Mouse (Mus musculus): ENCODE data around the gene Chp2. TPM values are rescaled to one million over a fixed set of nuclear protein-coding genes. Genes with fewer than 3 reads are reported as not detected.

Gene Chp2
- total and polyA plus RNA-seq, 3 experiments = not detected

GRCm38 (mm10) chr7:122258521-122258920 is 39.2 kb downstream of the Chp2 start:
- Histone ChIP-seq H3K79me2 (ENCODE audit: control insufficient read depth, insufficient read depth, low read length, poor library complexity) (no peaks in the 10 kb centered on the region), H3K27me3 (ENCODE audit: control insufficient read depth in 1 of 2, insufficient read depth in 2 of 2, low read length in 2 of 2) (no peaks in the 10 kb centered on the region; a peak in 1 of 4 replicates), H3K4me1 (ENCODE audit: control insufficient read depth in 1 of 2, insufficient read depth in 2 of 2, low read length in 2 of 2) (no peaks in the 10 kb centered on the region), H3K4me3 (ENCODE audit: control insufficient read depth in 1 of 2, insufficient read depth in 1 of 2, low read depth in 2 of 2, low read length in 2 of 2) (no peak overlapping the region), H3K9ac (ENCODE audit: control insufficient read depth, low read depth, low read length, poor library complexity, severe bottlenecking) (no peak overlapping the region), H3K27ac (ENCODE audit: control insufficient read depth, low read depth, low read length) (no peak overlapping the region), H3K36me3 (ENCODE audit: control insufficient read depth in 1 of 2, insufficient read depth in 2 of 2, low read length in 2 of 2) (no peaks in the 10 kb centered on the region), H3K9me3 (replicated peaks; ENCODE audit: insufficient read depth, low read length) (no peaks in the 10 kb centered on the region)
- TF ChIP-seq MAZ (IDR thresholded peaks at IDR 0.05; ENCODE audit: low read depth, low read length) = no peak
- TF ChIP-seq RAD21 (IDR thresholded peaks at IDR 0.05; ENCODE audit: low read depth, low read length) = no peak
- TF ChIP-seq ELF1 (IDR thresholded peaks at IDR 0.05; ENCODE audit: low read depth, low read length) = no peak
- TF ChIP-seq TCF12 (IDR thresholded peaks at IDR 0.05; ENCODE audit: low read depth, low read length) = no peak
- TF ChIP-seq RCOR1 (IDR thresholded peaks at IDR 0.05; ENCODE audit: low read depth, low read length) = no peak
- TF ChIP-seq USF2 (IDR thresholded peaks at IDR 0.05; ENCODE audit: borderline replicate concordance in 1 of 2, insufficient read depth in 1 of 2, low read depth in 1 of 2, low read length in 2 of 2) = no peak
- no peak for TF ChIP-seq MYB (IDR thresholded peaks at IDR 0.05; ENCODE audit: low read depth, low read length)
- no peak for TF ChIP-seq NELFE (IDR thresholded peaks at IDR 0.05; ENCODE audit: low read depth, low read length)
- no peak for TF ChIP-seq MAFK (IDR thresholded peaks at IDR 0.05; ENCODE audit: borderline replicate concordance, low read depth, low read length)
- TF ChIP-seq TBP (IDR thresholded peaks at IDR 0.05; ENCODE audit: low read depth, low read length) = no peak
- no peak for TF ChIP-seq KAT2A (conservative IDR thresholded peaks at IDR 0.05; ENCODE audit: low read depth, low read length)
- no peak for TF ChIP-seq USF1 (IDR thresholded peaks at IDR 0.05; ENCODE audit: low read depth, low read length)
- TF ChIP-seq TAL1 (IDR thresholded peaks at IDR 0.05; ENCODE audit: low read length) = no peak
- TF ChIP-seq ZKSCAN1 (IDR thresholded peaks at IDR 0.05; ENCODE audit: low read depth, low read length) = no peak
- no peak for TF ChIP-seq SMC3 (IDR thresholded peaks at IDR 0.05; ENCODE audit: low read depth, low read length)
- no peak for DNase-seq (ENCODE audit: low read depth, low spot score)

DNA sequence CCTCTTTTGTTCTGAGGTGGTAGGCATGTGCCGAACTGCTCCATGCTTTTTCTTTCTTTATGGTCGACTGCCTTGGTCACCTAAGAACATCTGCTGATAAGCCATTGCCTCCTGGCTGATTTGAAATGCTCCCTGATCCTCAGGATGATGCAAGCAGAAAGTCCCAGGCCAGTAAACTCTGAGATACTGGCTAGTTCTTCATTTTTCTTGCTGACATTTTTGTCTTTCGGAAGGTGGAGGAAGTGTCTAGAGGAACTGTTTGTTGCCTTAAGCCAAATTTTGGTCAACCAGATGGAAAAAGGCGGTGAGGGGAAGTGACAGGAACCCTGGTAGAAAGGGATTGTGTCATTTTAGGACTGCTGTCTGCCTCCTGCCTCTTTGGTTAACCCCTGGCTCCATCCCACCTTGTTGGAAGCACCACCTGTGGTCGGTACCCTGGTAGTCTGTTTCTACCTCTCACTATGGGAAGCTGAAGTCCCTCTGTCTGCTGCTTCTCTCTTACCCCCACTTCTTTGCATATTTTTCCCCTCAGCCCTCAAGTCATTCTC is 40.8 kb downstream of the Chp2 start:
- Histone ChIP-seq H3K9ac (ENCODE audit: control insufficient read depth, low read depth, low read length, poor library complexity, severe bottlenecking) (no peak overlapping the region), H3K9me3 (replicated peaks; ENCODE audit: insufficient read depth, low read length) (no peaks in the 10 kb centered on the region), H3K4me1 (ENCODE audit: control insufficient read depth in 1 of 2, insufficient read depth in 2 of 2, low read length in 2 of 2) (no peaks in the 10 kb centered on the region), H3K27me3 (ENCODE audit: control insufficient read depth in 1 of 2, insufficient read depth in 2 of 2, low read length in 2 of 2) (no peaks in the 10 kb centered on the region; a peak in 1 of 4 replicates), H3K79me2 (ENCODE audit: control insufficient read depth, insufficient read depth, low read length, poor library complexity) (no peaks in the 10 kb centered on the region), H3K27ac (ENCODE audit: control insufficient read depth, low read depth, low read length) (no peak overlapping the region), H3K36me3 (ENCODE audit: control insufficient read depth in 1 of 2, insufficient read depth in 2 of 2, low read length in 2 of 2) (no peaks in the 10 kb centered on the region), H3K4me3 (ENCODE audit: control insufficient read depth in 1 of 2, insufficient read depth in 1 of 2, low read depth in 2 of 2, low read length in 2 of 2) (no peak overlapping the region)
- DNase-seq (ENCODE audit: low read depth, low spot score) = no peak
- TF ChIP-seq TCF12 (IDR thresholded peaks at IDR 0.05; ENCODE audit: low read depth, low read length) = no peak
- no peak for TF ChIP-seq POLR2A (IDR thresholded peaks at IDR 0.05; ENCODE audit: control insufficient read depth in 1 of 2, insufficient read depth in 1 of 2, low read depth in 1 of 2, low read length in 2 of 2, poor library complexity in 1 of 2)
- no peak for TF ChIP-seq CHD1 (IDR thresholded peaks at IDR 0.05; ENCODE audit: low read depth, low read length)
- TF ChIP-seq POLR2AphosphoS5 (IDR thresholded peaks at IDR 0.05; ENCODE audit: borderline replicate concordance, low read depth, low read length) = no peak
- no peak for TF ChIP-seq RCOR1 (IDR thresholded peaks at IDR 0.05; ENCODE audit: low read depth, low read length)
- TF ChIP-seq GABPA (IDR thresholded peaks at IDR 0.05; ENCODE audit: low read depth, low read length) = no peak
- TF ChIP-seq RAD21 (IDR thresholded peaks at IDR 0.05; ENCODE audit: low read depth, low read length) = no peak
- no peak for TF ChIP-seq MXI1 (IDR thresholded peaks at IDR 0.05; ENCODE audit: low read depth, low read length)
- TF ChIP-seq TBP (IDR thresholded peaks at IDR 0.05; ENCODE audit: low read depth, low read length) = no peak
- TF ChIP-seq MYB (IDR thresholded peaks at IDR 0.05; ENCODE audit: low read depth, low read length) = no peak
- TF ChIP-seq USF2 (IDR thresholded peaks at IDR 0.05; ENCODE audit: borderline replicate concordance in 1 of 2, insufficient read depth in 1 of 2, low read depth in 1 of 2, low read length in 2 of 2) = no peak
- no peak for TF ChIP-seq POLR2AphosphoS2 (IDR thresholded peaks at IDR 0.05; ENCODE audit: low read length)
